Mouse (Mus musculus) liver, embryonic 14.5 days (tissue): Measurements from ENCODE around the gene Tmem179b.

Experiments used
- CTCF ChIP-seq: IDR thresholded peaks from 2 replicates; pipeline ENCODE4 v1.5.1; 2016; ENCODE audit warnings: antibody characterized with exemption, low read depth, control low read depth
- EP300 ChIP-seq: IDR thresholded peaks from 2 replicates; pipeline ENCODE4 v1.6.1; 2016; ENCODE audit warnings: antibody characterized with exemption, low read depth

GRCm38 (mm10) chr19:8756635-8757387 is 17.5 kb downstream of the Tmem179b start, which contains the start of gene Nxf1:
- TF ChIP-seq CTCF (no peak), EP300 (no peak)
